In genomic region chr6:47794106-47794830, GRCm38 (mm10) we compare ENCODE assay signal across 9 mouse cellular contexts. TPM values are rescaled to one million over a fixed set of nuclear protein-coding genes. Genes with fewer than 3 reads are reported as not detected.
A peak's percentile ranks its signal among the peaks of the same experiment; 100 is the strongest.
DNase-seq lines count a peak whose midpoint lies in the region; ATAC-seq and TF ChIP-seq lines count a peak whose summit lies in the region.
"Had no signal": no experiment of that assay in that cellular context is flagged by ENCODE, and none has a peak within 500 bp of the region (broad histone marks: within the 10 kb centered on the region; RNA-seq: fewer than 3 reads in every experiment).

No protein-coding gene starts in this region.

- peaks cover 12% of the 10 kb centered on the region for H3K36me3 ChIP-seq in liver, embryonic 14.5 days (replicated peaks; ENCODE audit: control insufficient read depth, insufficient read depth, low read depth)
- H3K36me3 ChIP-seq in liver, embryonic 12.5 days, result peaks cover 46% of the 10 kb centered on the region

- whole genome bisulfite sequencing in liver, embryonic 14.5 days (ENCODE audit: insufficient replicate concordance), result 73% methylated on average over 10 of the region's 10 CpGs
- 73% methylated on average over 10 of the region's 10 CpGs for WGBS in liver, embryonic 12.5 days (ENCODE audit: insufficient replicate concordance)

- POLR2A ChIA-PET in Patski (lab: Charles Lee), result interaction anchor here (1.1 to 1.3 kb wide), 2 partner anchors 19 to 35 kb away, joined by 3 to 4 read pairs; partner anchors contain the start of gene Pdia4

- TF ChIP-seq EP300 in liver, embryonic 14.5 days (IDR thresholded peaks at IDR 0.05; ENCODE audit: low read depth), result no peak

- no peak overlapping the region for H3K4me3 ChIP-seq in liver, embryonic 14.5 days (ENCODE audit: insufficient read depth in 1 of 2, low read depth in 2 of 2, low read length in 2 of 2)
- no peak overlapping the region for H3K4me3 ChIP-seq in liver, embryonic 12.5 days
- H3K4me3 ChIP-seq: heart, embryonic 15.5 days had no signal

- H3K27me3 ChIP-seq in liver, embryonic 14.5 days (ENCODE audit: control insufficient read depth, insufficient read depth, low read length), result no peaks in the 10 kb centered on the region
- no peaks in the 10 kb centered on the region for H3K27me3 ChIP-seq in liver, embryonic 12.5 days (replicated peaks)
- H3K27me3 ChIP-seq in Patski, result no peaks in the 10 kb centered on the region
- H3K27me3 ChIP-seq: heart, embryonic 15.5 days had no signal

- CTCF ChIA-PET in Patski (lab: Charles Lee), result interaction anchor here (0.7 to 2.0 kb wide), 9 partner anchors 10 to 43 kb away, joined by 3 to 6 read pairs (median 3); no protein-coding TSS in a partner anchor

- peaks cover 3 to 4% of the 10 kb centered on the region in 2 experiments; a peak in 3 of 4 replicates for H3K4me1 ChIP-seq in liver, embryonic 14.5 days (replicated peaks; ENCODE audit: control insufficient read depth in 2 of 2, insufficient read depth in 2 of 2, low read length in 1 of 2)
- peaks cover 18% of the 10 kb centered on the region for H3K4me1 ChIP-seq in liver, embryonic 12.5 days
- H3K4me1 ChIP-seq: heart, embryonic 15.5 days had no signal

- ATAC-seq in liver, embryonic 14.5 days (ENCODE audit: insufficient read depth), result no peak
- no peak for ATAC-seq in liver, embryonic 12.5 days
- ATAC-seq in Patski, result no peak

- peak; percentile 44 to 64 for DNase-seq in cerebellum, postnatal 25 days
- no peak for DNase-seq in cerebellum, adult 11 months
- DNase-seq in liver, embryonic 14.5 days (ENCODE audit: low read depth in 3 of 3, low spot score in 3 of 3), result no peak
- no peak for DNase-seq in Patski (ENCODE audit: low read depth, low spot score)
- DNase-seq in induced T-regulatory cell, adult 2 months (ENCODE audit: low read depth), result peak; percentile 46
- DNase-seq in right cerebral cortex, postnatal 4 days, result peak; percentile 26
- no peak for DNase-seq in spleen, postnatal 14 days (ENCODE audit: low spot score in 2 of 2)

- peak; percentile 40 for TF ChIP-seq CTCF in liver, embryonic 14.5 days (IDR thresholded peaks at IDR 0.05; ENCODE audit: low read depth)
- peak; percentile 49 for TF ChIP-seq CTCF in Patski (IDR thresholded peaks at IDR 0.05)

- H3K4me2 ChIP-seq in liver, embryonic 14.5 days (ENCODE audit: low read depth), result no peak overlapping the region
- no peak overlapping the region for H3K4me2 ChIP-seq in liver, embryonic 12.5 days
- H3K4me2 ChIP-seq: heart, embryonic 15.5 days had no signal

- in situ Hi-C loops in Patski (cut with MboI; ENCODE audit: low pct_unique_long_range_greater_than_20kb), result no loop called here

- H3K27ac ChIP-seq in liver, embryonic 14.5 days, result no peak overlapping the region
- no peak overlapping the region for H3K27ac ChIP-seq in liver, embryonic 12.5 days
- H3K27ac ChIP-seq: heart, embryonic 15.5 days had no signal

- no peaks in the 10 kb centered on the region for H3K9me3 ChIP-seq in liver, embryonic 14.5 days (ENCODE audit: control insufficient read depth, low read length)
- H3K9me3 ChIP-seq in liver, embryonic 12.5 days (replicated peaks), result no peaks in the 10 kb centered on the region
- H3K9me3 ChIP-seq: heart, embryonic 15.5 days had no signal

- no peak overlapping the region for H3K9ac ChIP-seq in liver, embryonic 14.5 days (replicated peaks)
- no peak overlapping the region for H3K9ac ChIP-seq in liver, embryonic 12.5 days
- H3K9ac ChIP-seq: heart, embryonic 15.5 days had no signal

RNA-seq across cellular contexts. Expression of gene Pdia4, which starts 19.0 kb away (rescaled TPM):
- polyA plus RNA-seq in liver, embryonic 14.5 days (2012; rRNA removed), result 27.5 and 42.4 TPM in 2 replicates
- 86.1 and 90.4 TPM in 2 replicates for polyA plus RNA-seq in liver, embryonic 14.5 days (2014; fragmentation: Nextera tagmentation; extraction: Ambion mirVana)
- 142 and 147 TPM in 2 replicates for polyA plus RNA-seq in liver, embryonic 12.5 days (2016; fragmentation: Nextera tagmentation; extraction: Ambion mirVana)
- polyA plus RNA-seq in Patski (2021), result 241 TPM

RNA-seq across cellular contexts. Expression of gene Zfp786, which starts 36.4 kb away (rescaled TPM):
- polyA plus RNA-seq in liver, embryonic 14.5 days (2012; rRNA removed), result 0.17 and 0.19 TPM in 2 replicates
- polyA plus RNA-seq in liver, embryonic 14.5 days (2014; fragmentation: Nextera tagmentation; extraction: Ambion mirVana), result 0.24 and 0.39 TPM in 2 replicates
- 0.99 and 1.0 TPM in 2 replicates for polyA plus RNA-seq in liver, embryonic 12.5 days (2016; fragmentation: Nextera tagmentation; extraction: Ambion mirVana)
- 0.82 TPM for polyA plus RNA-seq in Patski (2021)

RNA-seq across cellular contexts. Expression of gene Zfp398, which starts 41.2 kb away (rescaled TPM):
- polyA plus RNA-seq in liver, embryonic 14.5 days (2012; rRNA removed), result 1.4 and 1.7 TPM in 2 replicates
- 1.2 and 1.4 TPM in 2 replicates for polyA plus RNA-seq in liver, embryonic 14.5 days (2014; fragmentation: Nextera tagmentation; extraction: Ambion mirVana)
- polyA plus RNA-seq in liver, embryonic 12.5 days (2016; fragmentation: Nextera tagmentation; extraction: Ambion mirVana), result 3.0 and 3.7 TPM in 2 replicates
- polyA plus RNA-seq in Patski (2021), result 7.0 TPM

Comparison
In these comparisons a context has a peak if more than half of its experiments do, and no peak if none do; other contexts are left out.
1. DNase-seq: peak in cerebellum, postnatal 25 days (2 of 2), induced T-regulatory cell, adult 2 months (single experiment) and right cerebral cortex, postnatal 4 days (single experiment); none in cerebellum, adult 11 months (single experiment), liver, embryonic 14.5 days (0 of 3), Patski (single experiment) and spleen, postnatal 14 days (0 of 2).